Mouse (Mus musculus) lung, embryonic 14.5 days (tissue): ENCODE data around the gene Olfr553. TPM values are rescaled to one million over a fixed set of nuclear protein-coding genes. Genes with fewer than 3 reads are reported as not detected.
"Not testable (repeated sequence)": the region's sequence is repeated elsewhere in the genome, so short reads cannot be mapped to it uniquely, and the experiment has no call there.

Source experiments
- ATAC-seq: fragments of 200-750 bp; cut with Nextera tagmentation; 2 replicates; pipeline ENCODE4 v1.8.0; 2017; ENCODE audit warnings: mild to moderate bottlenecking, moderate TSS enrichment, moderate library complexity; ENCODE audit not compliant: insufficient read depth
- DNase-seq: peaks from one replicate; pipeline ENCODE4 v3.0.0-alpha.2; 2015
- H3K27ac ChIP-seq: fragments of 300-500 bp; sonication (generic); 2 replicates; pipeline ENCODE4 v1.5.1; 2014; ENCODE audit warnings: low read depth, mild to moderate bottlenecking, moderate library complexity
- H3K27me3 ChIP-seq: fragments of 300-500 bp; sonication (generic); 2 replicates; pipeline ENCODE4 v1.6.1; 2014; ENCODE audit warnings: low read length, control low read depth; ENCODE audit not compliant: insufficient read depth
- H3K36me3 ChIP-seq: fragments of 300-500 bp; sonication (generic); 2 replicates; pipeline ENCODE4 v1.6.1; 2014; ENCODE audit warnings: control low read depth; ENCODE audit not compliant: insufficient read depth
- H3K4me1 ChIP-seq: fragments of 300-500 bp; sonication (generic); 2 replicates; pipeline ENCODE4 v1.6.1; 2014; ENCODE audit warnings: antibody characterized with exemption, control low read depth; ENCODE audit not compliant: insufficient read depth
- H3K4me2 ChIP-seq: fragments of 300-500 bp; sonication (generic); 2 replicates; pipeline ENCODE4 v1.6.1; 2014; ENCODE audit warnings: mild to moderate bottlenecking
- H3K4me3 ChIP-seq: fragments of 300-500 bp; sonication (generic); 2 replicates; pipeline ENCODE4 v1.5.1; 2014; ENCODE audit warnings: low read depth, low read length
- H3K9ac ChIP-seq: fragments of 300-500 bp; sonication (generic); 2 replicates; pipeline ENCODE4 v1.6.1; 2014
- H3K9me3 ChIP-seq: fragments of 300-500 bp; sonication (generic); 2 replicates; pipeline ENCODE4 v1.6.1; 2016; ENCODE audit warnings: low read depth, low read length, control low read depth
- CTCF ChIP-seq: IDR thresholded peaks from 2 replicates; pipeline ENCODE4 v1.5.1; 2016; ENCODE audit warnings: antibody characterized with exemption, low read depth
- WGBS: fragments of 180-500 bp; shearing (Covaris S2); extraction: QIAGEN DNeasy Blood & Tissue Kit; methylation state at CpG from one replicate; pipeline ENCODE4 v1.1.7; 2014; 5-methylcytosine and 5-hydroxymethylcytosine counted together
- polyA plus RNA-seq: library from polyadenylated mRNA; unstranded; fragments of >200 nt; fragmentation: Nextera tagmentation; extraction: Ambion mirVana; gene quantifications from 2 replicates; pipeline ENCODE4 v1.2.1, GENCODE M21; 2014

Olfr553 gene
- not detected in 2 replicates for polyA plus RNA-seq

GRCm38 (mm10) chr7:102618118-102618517, at the start of gene Olfr553:
TSS of gene Olfr553 (minus strand) at chr7:102618218.
- Histone ChIP-seq H3K27ac (no peak within 1 kb of the TSS), H3K36me3 (no peaks in the 10 kb centered on the region), H3K4me1 (no peaks in the 10 kb centered on the region), H3K4me3 (no peak within 1 kb of the TSS), H3K9ac (no peak within 1 kb of the TSS), H3K27me3 (no peaks in the 10 kb centered on the region), H3K9me3 (no peaks in the 10 kb centered on the region), H3K4me2 (no peak within 1 kb of the TSS)
- TF ChIP-seq CTCF, result no peak
- ATAC-seq (no peak), DNase-seq (no peak)

- no peaks in the 10 kb centered on the region for H3K4me1 ChIP-seq
- no peak overlapping the region for H3K4me3 ChIP-seq
- ATAC-seq (no peak), DNase-seq (peak; percentile 69)
- TF ChIP-seq CTCF, result peak; percentile 50; the same call in 1 of the 2 replicates
- H3K27me3 ChIP-seq, result no peaks in the 10 kb centered on the region
- no peaks in the 10 kb centered on the region for H3K9me3 ChIP-seq
- no peak overlapping the region for H3K9ac ChIP-seq
- 39% methylated on average over 2 of the region's 2 CpGs for WGBS
- H3K36me3 ChIP-seq, result no peaks in the 10 kb centered on the region
- no peak overlapping the region for H3K27ac ChIP-seq
- no peak overlapping the region for H3K4me2 ChIP-seq
Measured at GRCm38 (mm10) chr7:102665378-102665777, 47.4 kb upstream of the Olfr553 start.

- no peak within 1 kb of the TSS for H3K9ac ChIP-seq
- no peaks in the 10 kb centered on the region for H3K4me1 ChIP-seq
- no peaks in the 10 kb centered on the region for H3K27me3 ChIP-seq
- TF ChIP-seq CTCF, result no peak
- H3K4me2 ChIP-seq, result no peak within 1 kb of the TSS
- DNase-seq, result no peak
- WGBS, result 60% methylated on average over 3 of the region's 3 CpGs
- H3K36me3 ChIP-seq, result no peaks in the 10 kb centered on the region
- no peaks in the 10 kb centered on the region for H3K9me3 ChIP-seq
- no peak within 1 kb of the TSS for H3K4me3 ChIP-seq
- ATAC-seq, result no peak
- no peak within 1 kb of the TSS for H3K27ac ChIP-seq
Measured at GRCm38 (mm10) chr7:102664599-102664998, 46.6 kb upstream of the Olfr553 start, which contains the start of gene Olfr556. TSS of gene Olfr556 (plus strand) at chr7:102664899.

- Histone ChIP-seq H3K27me3 (no peaks in the 10 kb centered on the region), H3K4me3 (no peak within 1 kb of the TSS), H3K9ac (no peak within 1 kb of the TSS), H3K4me2 (no peak within 1 kb of the TSS), H3K9me3 (no peaks in the 10 kb centered on the region), H3K4me1 (no peaks in the 10 kb centered on the region), H3K36me3 (no peaks in the 10 kb centered on the region), H3K27ac (no peak within 1 kb of the TSS)
- no peak for ATAC-seq
- WGBS, result 58% methylated on average over 1 of the region's 1 CpGs
- TF ChIP-seq CTCF, result no peak
- DNase-seq, result no peak
Measured at GRCm38 (mm10) chr7:102658523-102658922, 40.5 kb upstream of the Olfr553 start, which contains the start of gene Olfr555. TSS of gene Olfr555 (plus strand) at chr7:102658823.

GRCm38 (mm10) chr7:102644945-102645344, 26.9 kb upstream of the Olfr553 start:
- 58% methylated on average over 3 of the region's 4 CpGs for WGBS
- not testable (repeated sequence) for H3K4me2 ChIP-seq, ATAC-seq

GRCm38 (mm10) chr7:102638132-102638531, 20.1 kb upstream of the Olfr553 start, which contains the start of gene Olfr554:
TSS of gene Olfr554 (plus strand) at chr7:102638432.
- Histone ChIP-seq H3K36me3 (no peaks in the 10 kb centered on the region), H3K9me3 (no peaks in the 10 kb centered on the region), H3K9ac (no peak within 1 kb of the TSS), H3K4me2 (no peak within 1 kb of the TSS), H3K27ac (no peak within 1 kb of the TSS), H3K4me1 (no peaks in the 10 kb centered on the region), H3K27me3 (no peaks in the 10 kb centered on the region), H3K4me3 (no peak within 1 kb of the TSS)
- ATAC-seq (no peak), DNase-seq (no peak)
- no peak for TF ChIP-seq CTCF
- 50% methylated on average over 1 of the region's 1 CpGs for WGBS

More at GRCm38 (mm10) chr7:102644945-102645344, 26.9 kb upstream of the Olfr553 start:
- DNase-seq, H3K4me3 ChIP-seq, H3K27ac ChIP-seq, H3K36me3 ChIP-seq, H3K9ac ChIP-seq, H3K27me3 ChIP-seq, H3K9me3 ChIP-seq, H3K4me1 ChIP-seq: not testable (repeated sequence)

GRCm38 (mm10) chr7:102636665-102637064, 18.6 kb upstream of the Olfr553 start:
- 27% methylated on average over 3 of the region's 3 CpGs for WGBS
- Histone ChIP-seq H3K36me3 (no peaks in the 10 kb centered on the region), H3K4me2 (no peak overlapping the region), H3K4me3 (no peak overlapping the region), H3K4me1 (no peaks in the 10 kb centered on the region), H3K9ac (no peak overlapping the region), H3K27me3 (no peaks in the 10 kb centered on the region), H3K9me3 (no peaks in the 10 kb centered on the region), H3K27ac (no peak overlapping the region)
- no peak for ATAC-seq
- TF ChIP-seq CTCF, result peak; percentile 61
- peak; percentile 67 for DNase-seq

- not testable (repeated sequence) for H3K27me3 ChIP-seq, ATAC-seq, H3K4me2 ChIP-seq, DNase-seq, H3K27ac ChIP-seq, H3K4me3 ChIP-seq, H3K9me3 ChIP-seq, H3K9ac ChIP-seq, H3K4me1 ChIP-seq, H3K36me3 ChIP-seq
- WGBS, result 75% methylated on average over 16 of the region's 19 CpGs
Measured at GRCm38 (mm10) chr7:102620368-102620767, 2.4 kb upstream of the Olfr553 start.
